Mouse (Mus musculus) gastrocnemius, adult 8-10 months (tissue): ENCODE results near the gene Fbxo44. TPM values are rescaled to one million over a fixed set of nuclear protein-coding genes. Genes with fewer than 3 reads are reported as not detected.
"Not testable (repeated sequence)": the region's sequence is repeated elsewhere in the genome, so short reads cannot be mapped to it uniquely, and the experiment has no call there.

Experiments
- DNase-seq, 2 experiments: peaks; one replicate each; pipeline ENCODE4 v3.0.0; 2022; ENCODE audit warnings: low spot score in 2 of 2
- total RNA-seq, 4 experiments: library from RNA; stranded (reverse); gene quantifications; 2 replicates each; pipeline ENCODE4 v1.2.4; 2022

The Fbxo44 gene
- total RNA-seq = 10 to 100 TPM in 1 of 4 experiments, 1 to 10 TPM in 3; 7.3 to 11.0 (median 8.3) TPM

GRCm38 (mm10) chr4:148160436-148161390 lies at the start of gene Fbxo44, which contains the start of gene Fbxo2:
Fbxo44 (minus strand) TSS chr4:148160482.
Fbxo2 (plus strand) TSS chr4:148160621.
- no peak for DNase-seq

- DNase-seq = no peak
Measured at GRCm38 (mm10) chr4:148204873-148205232, 44.6 kb upstream of the Fbxo44 start.

GRCm38 (mm10) chr4:148204061-148204872 lies 44.0 kb upstream of the Fbxo44 start:
- no peak for DNase-seq

DNA sequence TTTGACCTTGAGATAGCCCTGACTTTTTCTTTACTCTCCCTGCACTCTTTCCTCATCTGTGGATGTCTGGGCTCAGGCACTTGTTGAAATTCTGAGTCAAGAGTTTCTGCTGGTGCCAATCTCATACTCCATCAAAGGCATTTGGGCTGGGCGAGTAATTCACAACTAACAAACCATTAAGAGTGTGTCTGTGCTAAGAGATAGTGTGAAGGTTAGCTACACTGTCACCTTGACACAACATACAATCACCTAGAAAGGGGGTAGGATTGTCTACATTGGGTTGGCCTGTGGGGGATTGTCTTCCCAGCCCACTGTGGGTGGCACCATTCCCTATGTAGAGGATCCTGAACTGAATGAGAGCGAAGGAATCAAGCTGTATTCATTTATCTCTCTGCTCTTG lies 43.3 kb upstream of the Fbxo44 start:
- DNase-seq = no peak

DNA sequence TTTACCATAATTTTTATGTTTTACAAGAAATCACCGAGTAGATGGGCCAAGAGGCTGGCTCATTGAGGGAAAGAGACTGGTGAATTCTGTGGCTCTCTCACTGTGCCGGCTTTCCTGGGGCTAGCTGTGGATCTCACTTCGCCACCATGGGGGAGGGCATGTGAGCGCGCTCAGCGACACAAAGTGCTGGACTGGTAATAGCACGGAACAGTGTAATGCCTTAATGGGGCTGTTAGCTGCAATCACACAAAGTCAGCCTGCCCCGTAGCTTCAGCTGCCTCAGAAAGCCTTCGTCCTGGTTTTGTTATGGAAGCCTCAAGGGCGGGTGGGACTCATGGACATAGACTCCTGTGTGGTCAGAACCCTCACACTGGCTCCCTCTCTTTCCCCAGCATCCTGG lies 38.4 kb upstream of the Fbxo44 start:
- no peak for DNase-seq

DNA sequence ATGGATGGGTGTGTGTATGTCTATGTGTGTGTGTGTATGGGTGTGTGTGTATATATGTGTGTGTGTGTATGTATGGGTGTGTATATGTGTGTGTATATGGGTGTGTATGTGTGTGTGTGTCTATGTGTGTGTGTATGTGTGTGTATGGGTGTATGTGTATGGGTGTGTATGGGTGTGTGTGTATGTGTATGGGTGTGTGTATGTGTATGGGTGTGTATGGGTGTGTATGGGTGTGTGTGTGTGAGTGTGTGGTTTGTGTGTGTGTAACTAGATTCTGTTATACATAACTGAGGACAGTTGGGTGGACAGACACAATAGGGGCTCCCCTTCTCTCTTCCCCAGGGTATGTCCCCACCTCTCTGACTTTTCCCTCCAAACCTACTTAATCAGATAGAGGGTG lies 34.1 kb upstream of the Fbxo44 start:
- DNase-seq = no peak

- no peak for DNase-seq
Measured at GRCm38 (mm10) chr4:148192707-148193245, 32.5 kb upstream of the Fbxo44 start.

DNA sequence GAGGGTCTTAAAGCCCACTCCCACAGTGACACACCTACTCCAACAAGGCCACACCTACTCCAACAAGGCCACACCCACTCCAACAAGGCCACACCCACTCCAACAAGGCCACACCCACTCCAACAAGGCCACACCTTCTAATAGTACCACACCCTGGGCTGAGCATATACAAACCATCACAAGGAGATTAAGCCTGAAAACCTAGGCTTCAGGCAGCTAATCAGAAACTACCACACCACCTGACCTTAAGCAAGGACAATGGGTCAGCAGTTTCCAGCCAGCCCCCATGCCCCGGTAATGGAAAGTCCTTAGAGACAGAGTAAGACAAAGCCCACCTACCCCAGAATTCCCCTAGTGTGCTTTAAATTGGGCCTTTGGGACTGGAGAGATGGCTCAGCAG lies 28.5 kb upstream of the Fbxo44 start:
- DNase-seq = not testable (repeated sequence)

DNA sequence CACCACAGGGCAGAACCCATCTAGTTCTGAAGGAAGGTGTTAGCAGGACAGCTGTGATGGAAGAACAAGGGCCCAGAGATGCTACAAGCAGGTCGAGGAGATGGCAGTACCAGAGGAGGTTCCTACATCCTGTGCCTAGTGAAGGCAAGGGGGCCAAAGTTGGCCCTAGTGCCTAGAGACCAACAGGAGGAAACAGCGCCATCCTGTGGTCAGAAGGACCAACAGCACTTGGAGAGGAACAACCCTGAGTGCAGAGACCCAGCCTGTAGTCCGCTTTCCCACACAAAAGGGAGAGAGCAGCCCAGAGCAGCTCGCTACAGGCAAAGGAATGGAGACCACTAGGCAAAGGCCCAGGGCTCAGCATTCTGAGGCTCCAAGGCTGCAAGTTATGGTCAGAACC lies 25.5 kb upstream of the Fbxo44 start:
- DNase-seq = no peak

- no peak for DNase-seq
Measured at GRCm38 (mm10) chr4:148184564-148184963, 24.3 kb upstream of the Fbxo44 start.

DNA sequence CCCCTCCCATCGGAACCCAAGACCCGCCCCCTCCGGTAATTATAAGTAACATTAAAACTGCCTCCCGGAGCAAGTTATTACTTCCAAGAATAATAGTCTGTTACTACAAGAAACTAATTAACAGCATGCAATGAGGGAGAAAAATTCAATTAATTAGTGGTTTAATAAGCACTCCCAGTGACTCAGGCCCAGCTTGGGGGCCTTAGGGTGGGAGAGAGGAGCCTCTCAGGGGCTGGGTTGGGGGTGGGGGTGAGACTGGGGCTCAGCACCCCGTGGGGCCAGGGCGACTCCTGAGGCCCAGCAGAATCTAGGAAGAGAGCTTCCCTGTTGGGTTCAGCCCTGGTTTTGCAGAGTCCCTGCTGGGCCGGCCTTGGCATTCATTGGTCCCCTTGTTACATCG lies 22.1 kb upstream of the Fbxo44 start:
- DNase-seq = no peak

DNA sequence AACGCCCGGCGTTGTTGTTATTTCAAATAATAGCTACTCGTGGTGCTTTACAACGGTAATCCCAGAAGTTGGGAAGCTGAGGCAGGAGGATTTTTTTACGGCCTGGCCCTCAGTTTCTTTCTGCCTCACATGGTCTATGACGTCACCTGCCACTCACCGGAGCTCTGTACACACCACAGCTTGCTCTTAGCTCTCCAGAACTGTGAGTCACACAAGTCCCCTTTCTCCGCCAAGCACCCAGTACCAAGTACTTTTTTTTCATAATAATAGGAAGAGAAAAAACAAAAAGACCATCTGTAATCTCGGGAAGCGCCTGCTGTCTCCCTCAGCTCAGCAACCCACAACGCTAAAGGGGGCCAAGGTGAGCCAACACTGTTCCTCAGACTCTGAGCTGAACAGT lies 21.2 kb upstream of the Fbxo44 start:
- no peak for DNase-seq

DNA sequence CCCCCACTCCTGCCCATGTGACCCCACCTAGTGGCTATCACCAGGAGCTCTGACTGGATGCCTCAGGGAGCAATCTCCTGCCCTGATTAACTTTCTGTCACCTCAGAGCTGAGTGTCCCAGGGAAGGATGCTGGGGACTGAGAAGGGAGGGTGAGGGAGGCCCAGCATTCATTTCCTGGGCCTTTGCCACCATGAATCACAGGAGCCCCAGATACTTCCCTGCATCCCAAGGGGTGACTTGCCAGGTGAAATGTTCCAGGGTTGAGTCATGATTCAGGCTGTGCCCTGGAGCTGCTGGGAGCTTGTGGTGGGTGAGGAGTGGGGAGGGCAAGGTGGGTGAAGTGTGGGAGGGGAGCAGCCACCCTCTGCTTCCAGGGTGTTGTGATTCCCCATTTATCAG lies 17.4 kb upstream of the Fbxo44 start:
- DNase-seq = no peak

- not testable (repeated sequence) for DNase-seq
Measured at GRCm38 (mm10) chr4:148176603-148177002, 16.3 kb upstream of the Fbxo44 start.

DNA sequence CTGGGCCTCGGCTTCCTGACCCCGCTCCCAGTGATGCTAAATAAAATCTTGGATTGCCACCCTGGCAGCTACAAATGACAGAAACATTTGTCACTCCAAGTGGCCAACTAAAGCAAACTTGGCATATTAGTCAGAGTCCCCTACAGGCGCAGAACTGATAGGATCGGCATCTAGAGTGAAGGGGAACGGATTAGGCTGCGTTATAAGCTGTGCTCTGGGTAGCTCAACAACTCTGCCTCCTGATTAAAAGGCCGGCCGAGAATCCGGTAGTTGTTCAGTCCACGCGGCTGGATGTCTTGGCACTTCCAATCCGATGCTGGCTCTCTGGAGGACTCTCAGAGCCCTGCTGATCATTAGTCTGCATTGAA lies 14.2 kb upstream of the Fbxo44 start:
- no peak for DNase-seq

- DNase-seq = no peak
Measured at GRCm38 (mm10) chr4:148173811-148174494, 13.7 kb upstream of the Fbxo44 start.

DNA sequence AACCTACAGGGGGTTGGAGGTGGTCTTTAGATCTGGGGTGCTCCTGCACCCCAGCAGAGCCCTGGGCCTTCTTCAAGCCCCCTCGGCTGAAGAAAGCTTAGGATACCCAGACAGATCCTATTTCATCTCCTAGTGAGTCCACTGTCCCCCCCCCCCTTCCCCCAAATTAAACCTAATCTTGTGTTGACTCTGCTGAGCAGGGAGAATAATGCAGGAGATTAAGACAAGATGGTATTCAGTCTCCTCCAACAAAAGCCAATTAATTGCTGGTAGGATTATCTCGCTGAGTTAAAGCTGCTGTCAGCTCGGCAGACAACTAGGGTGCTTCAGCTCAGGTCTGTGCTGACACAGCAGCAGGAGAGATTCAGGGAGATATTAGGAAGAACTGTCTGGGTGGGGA lies 11.0 kb upstream of the Fbxo44 start:
- no peak for DNase-seq

- no peak for DNase-seq
Measured at GRCm38 (mm10) chr4:148170842-148171241, 10.6 kb upstream of the Fbxo44 start.

- DNase-seq = no peak
Measured at GRCm38 (mm10) chr4:148169586-148169985, 9.3 kb upstream of the Fbxo44 start.

DNA sequence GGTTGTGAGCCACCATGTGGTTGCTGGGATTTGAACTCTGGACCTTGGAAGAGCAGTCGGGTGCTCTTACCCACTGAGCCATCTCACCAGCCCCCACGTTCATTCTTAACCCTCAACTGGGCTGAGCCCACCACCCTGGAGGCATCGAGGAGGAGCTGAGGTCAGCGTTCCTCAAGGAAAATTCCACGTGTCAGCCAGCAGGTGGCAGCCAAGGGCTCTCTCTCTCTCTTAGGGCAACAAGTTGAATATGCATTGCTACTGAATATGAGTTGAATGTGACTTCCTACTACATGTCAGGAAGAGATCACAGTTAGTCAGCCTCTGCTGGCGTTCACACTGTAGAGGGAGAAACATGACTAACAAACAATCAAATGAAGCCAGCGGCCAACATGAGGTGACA lies 8.0 kb upstream of the Fbxo44 start:
- DNase-seq = no peak

GRCm38 (mm10) chr4:148166986-148167385 lies 6.7 kb upstream of the Fbxo44 start:
- DNase-seq = no peak

- DNase-seq = no peak
Measured at GRCm38 (mm10) chr4:148166431-148166830, 6.1 kb upstream of the Fbxo44 start.
